Mouse (Mus musculus): ENCODE measurements around the gene Tbx4. TPM values are rescaled to one million over a fixed set of nuclear protein-coding genes. Genes with fewer than 3 reads are reported as not detected.

Tbx4 gene
- 0.07 TPM in 2 replicates for polyA plus RNA-seq (2012; rRNA removed)

- Histone ChIP-seq H3K4me1 (ENCODE audit: control insufficient read depth, insufficient read depth, insufficient read length) (no peaks in the 10 kb centered on the region), H3K36me3 (ENCODE audit: control insufficient read depth, insufficient read depth, low read length) (no peaks in the 10 kb centered on the region), H3K27ac (ENCODE audit: insufficient read depth, low read length) (no peak within 1 kb of the TSS), H3K4me3 (ENCODE audit: extremely low read depth, insufficient read depth, insufficient read length) (no peak within 1 kb of the TSS), H3K27me3 (ENCODE audit: control insufficient read depth, insufficient read depth, low read length) (peaks cover 39% of the 10 kb centered on the region)
- DNase-seq (ENCODE audit: low read depth in 1 of 2, low spot score in 2 of 2): no peak
- TF ChIP-seq POLR2A (IDR thresholded peaks at IDR 0.05; ENCODE audit: low read depth, low read length) (no peak), CTCF (IDR thresholded peaks at IDR 0.05; ENCODE audit: extremely low read depth, insufficient read depth, insufficient read length, insufficient replicate concordance) (no peak)
- 55% methylated on average over 23 of the region's 28 CpGs for WGBS
Measured at GRCm38 (mm10) chr11:85885665-85886428, at the start of gene Tbx4. Gene Tbx4 (plus strand): TSS chr11:85886422.

GRCm38 (mm10) chr11:85836523-85837290 is 49.5 kb upstream of the Tbx4 start:
- DNase-seq (ENCODE audit: low read depth in 1 of 2, low spot score in 2 of 2): no peak
- Histone ChIP-seq H3K4me3 (ENCODE audit: extremely low read depth, insufficient read depth, insufficient read length) (no peak overlapping the region), H3K27me3 (ENCODE audit: control insufficient read depth, insufficient read depth, low read length) (peaks cover 55% of the 10 kb centered on the region), H3K27ac (ENCODE audit: insufficient read depth, low read length) (no peak overlapping the region), H3K4me1 (ENCODE audit: control insufficient read depth, insufficient read depth, insufficient read length) (peaks cover 16% of the 10 kb centered on the region), H3K36me3 (ENCODE audit: control insufficient read depth, insufficient read depth, low read length) (no peaks in the 10 kb centered on the region)
- WGBS: 14% methylated on average over 32 of the region's 32 CpGs
- TF ChIP-seq POLR2A (IDR thresholded peaks at IDR 0.05; ENCODE audit: low read depth, low read length) (no peak), CTCF (IDR thresholded peaks at IDR 0.05; ENCODE audit: extremely low read depth, insufficient read depth, insufficient read length, insufficient replicate concordance) (no peak)

GRCm38 (mm10) chr11:85837291-85837647 is 49.0 kb upstream of the Tbx4 start:
- no peak for TF ChIP-seq CTCF (IDR thresholded peaks at IDR 0.05; ENCODE audit: extremely low read depth, insufficient read depth, insufficient read length, insufficient replicate concordance)
- no peak for TF ChIP-seq POLR2A (IDR thresholded peaks at IDR 0.05; ENCODE audit: low read depth, low read length)
- WGBS: 14% methylated on average over 18 of the region's 18 CpGs
- no peak overlapping the region for H3K27ac ChIP-seq (ENCODE audit: insufficient read depth, low read length)
- H3K36me3 ChIP-seq (ENCODE audit: control insufficient read depth, insufficient read depth, low read length): no peaks in the 10 kb centered on the region
- H3K4me3 ChIP-seq (ENCODE audit: extremely low read depth, insufficient read depth, insufficient read length): no peak overlapping the region
- H3K27me3 ChIP-seq (ENCODE audit: control insufficient read depth, insufficient read depth, low read length): peaks cover 55% of the 10 kb centered on the region
- DNase-seq (ENCODE audit: low read depth in 1 of 2, low spot score in 2 of 2): no peak
- H3K4me1 ChIP-seq (ENCODE audit: control insufficient read depth, insufficient read depth, insufficient read length): peaks cover 18% of the 10 kb centered on the region

GRCm38 (mm10) chr11:85837648-85838423 is 48.4 kb upstream of the Tbx4 start:
- H3K27ac ChIP-seq (ENCODE audit: insufficient read depth, low read length): no peak overlapping the region
- 7% methylated on average over 67 of the region's 67 CpGs for WGBS
- no peak overlapping the region for H3K4me3 ChIP-seq (ENCODE audit: extremely low read depth, insufficient read depth, insufficient read length)
- TF ChIP-seq POLR2A (IDR thresholded peaks at IDR 0.05; ENCODE audit: low read depth, low read length): no peak
- no peak for TF ChIP-seq CTCF (IDR thresholded peaks at IDR 0.05; ENCODE audit: extremely low read depth, insufficient read depth, insufficient read length, insufficient replicate concordance)
- H3K36me3 ChIP-seq (ENCODE audit: control insufficient read depth, insufficient read depth, low read length): no peaks in the 10 kb centered on the region
- DNase-seq (ENCODE audit: low read depth in 1 of 2, low spot score in 2 of 2): no peak
- H3K27me3 ChIP-seq (ENCODE audit: control insufficient read depth, insufficient read depth, low read length): peaks cover 51% of the 10 kb centered on the region
- H3K4me1 ChIP-seq (ENCODE audit: control insufficient read depth, insufficient read depth, insufficient read length): peaks cover 18% of the 10 kb centered on the region

GRCm38 (mm10) chr11:85838424-85839257 is 47.6 kb upstream of the Tbx4 start:
- H3K4me3 ChIP-seq (ENCODE audit: extremely low read depth, insufficient read depth, insufficient read length): no peak overlapping the region
- no peak for DNase-seq (ENCODE audit: low read depth in 1 of 2, low spot score in 2 of 2)

More at GRCm38 (mm10) chr11:85838424-85839257, 47.6 kb upstream of the Tbx4 start:
- H3K27me3 ChIP-seq (ENCODE audit: control insufficient read depth, insufficient read depth, low read length): peaks cover 49% of the 10 kb centered on the region
- H3K27ac ChIP-seq (ENCODE audit: insufficient read depth, low read length): no peak overlapping the region
- H3K36me3 ChIP-seq (ENCODE audit: control insufficient read depth, insufficient read depth, low read length): no peaks in the 10 kb centered on the region
- TF ChIP-seq CTCF (IDR thresholded peaks at IDR 0.05; ENCODE audit: extremely low read depth, insufficient read depth, insufficient read length, insufficient replicate concordance): no peak
- no peak for TF ChIP-seq POLR2A (IDR thresholded peaks at IDR 0.05; ENCODE audit: low read depth, low read length)
- 24% methylated on average over 20 of the region's 20 CpGs for WGBS
- peaks cover 18% of the 10 kb centered on the region for H3K4me1 ChIP-seq (ENCODE audit: control insufficient read depth, insufficient read depth, insufficient read length)
